Mouse (Mus musculus): ENCODE data around the gene Depdc5. TPM values are rescaled to one million over a fixed set of nuclear protein-coding genes. Genes with fewer than 3 reads are reported as not detected.
"Not testable (repeated sequence)": the region's sequence is repeated elsewhere in the genome, so short reads cannot be mapped to it uniquely, and the experiment has no call there.

Gene Depdc5
- polyA plus RNA-seq, 1 experiment from 2014 or later: 32.1 TPM

DNA sequence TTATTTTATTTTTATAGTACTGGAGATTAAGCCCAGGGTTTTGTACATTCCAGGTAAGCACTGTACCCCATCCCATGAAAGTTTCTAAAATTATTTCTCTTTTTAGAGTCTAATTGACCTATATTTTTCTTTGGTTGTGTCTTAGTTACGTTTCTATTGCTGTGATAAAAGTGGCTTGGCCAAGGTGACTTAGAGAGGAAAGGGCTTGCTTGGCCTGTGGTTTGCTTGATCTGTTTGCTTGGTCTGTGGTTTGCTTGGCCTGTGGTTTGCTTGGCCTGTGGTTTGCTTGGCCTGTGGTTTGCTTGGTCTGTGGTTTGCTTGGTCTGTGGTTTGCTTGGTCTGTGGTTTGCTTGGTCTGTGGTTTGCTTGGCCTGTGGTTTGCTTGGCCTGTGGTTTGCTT, 177.2 kb downstream of the Depdc5 start:
- not testable (repeated sequence) for H3K27ac ChIP-seq (ENCODE audit: low read length); H3K4me2 ChIP-seq (ENCODE audit: low read length); H3K4me1 ChIP-seq (replicated peaks; ENCODE audit: control insufficient read depth, insufficient read depth, low read length); H3K4me3 ChIP-seq (replicated peaks; ENCODE audit: low read length); H3K36me3 ChIP-seq (ENCODE audit: control insufficient read depth, insufficient read depth); H3K27me3 ChIP-seq (replicated peaks; ENCODE audit: control insufficient read depth, insufficient read depth, low read length); H3K9ac ChIP-seq (replicated peaks; ENCODE audit: low read depth, low read length); ATAC-seq; H3K9me3 ChIP-seq (ENCODE audit: control insufficient read depth, low read length)
- 71% methylated on average over 1 of the region's 1 CpGs for WGBS

DNA sequence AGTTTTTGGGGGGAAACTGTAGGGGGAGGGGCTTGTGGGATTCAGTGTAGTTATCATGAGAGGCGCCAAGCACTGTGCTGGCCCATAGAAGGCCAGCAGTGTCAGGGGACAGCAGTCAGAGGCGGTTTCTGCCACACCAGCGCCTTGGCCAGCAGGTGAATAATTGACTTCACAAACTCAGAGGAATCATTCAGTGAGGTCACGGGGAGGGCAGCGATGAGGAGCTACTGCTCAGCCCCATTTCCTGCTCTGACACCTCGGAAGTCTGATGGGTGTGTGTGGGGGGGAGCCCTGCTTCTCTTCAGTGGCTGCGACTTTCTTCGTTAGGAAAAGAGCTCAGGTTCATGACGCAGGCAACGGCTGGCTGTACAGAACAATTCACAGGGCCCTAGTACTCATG, 179.9 kb downstream of the Depdc5 start:
- no peaks in the 10 kb centered on the region for H3K9me3 ChIP-seq (ENCODE audit: control insufficient read depth, low read length)
- no peak overlapping the region for H3K27ac ChIP-seq (ENCODE audit: low read length)
- no peak for ATAC-seq
- H3K4me2 ChIP-seq (ENCODE audit: low read length): no peak overlapping the region
- no peak overlapping the region for H3K9ac ChIP-seq (replicated peaks; ENCODE audit: low read depth, low read length)
- WGBS: 81% methylated on average over 10 of the region's 10 CpGs
- H3K27me3 ChIP-seq (replicated peaks; ENCODE audit: control insufficient read depth, insufficient read depth, low read length): no peaks in the 10 kb centered on the region
- no peaks in the 10 kb centered on the region for H3K36me3 ChIP-seq (ENCODE audit: control insufficient read depth, insufficient read depth)
- peaks cover 6% of the 10 kb centered on the region; the same call in 1 of the 2 replicates for H3K4me1 ChIP-seq (replicated peaks; ENCODE audit: control insufficient read depth, insufficient read depth, low read length)
- H3K4me3 ChIP-seq (replicated peaks; ENCODE audit: low read length): no peak overlapping the region

Other genes with a start within 250 kb of the Depdc5 start
- 105 and 106 TPM in 2 replicates for gene Pisd, start 78.1 kb upstream of the Depdc5 start, polyA plus RNA-seq (2015; fragmentation: Nextera tagmentation; extraction: Ambion mirVana)
- not detected in 2 replicates for gene Gm20671, start 36.6 kb upstream of the Depdc5 start, polyA plus RNA-seq (2015; fragmentation: Nextera tagmentation; extraction: Ambion mirVana)
- gene Prr14l, start 9.4 kb upstream of the Depdc5 start, polyA plus RNA-seq (2015; fragmentation: Nextera tagmentation; extraction: Ambion mirVana): 12.1 and 17.6 TPM in 2 replicates
- 643 and 677 TPM in 2 replicates for gene Ywhah, start 155.1 kb downstream of the Depdc5 start, polyA plus RNA-seq (2015; fragmentation: Nextera tagmentation; extraction: Ambion mirVana)
- gene Slc5a1, start 240.5 kb downstream of the Depdc5 start, polyA plus RNA-seq (2015; fragmentation: Nextera tagmentation; extraction: Ambion mirVana): not detected in 2 replicates